Mouse (Mus musculus) neural tube, embryonic 13.5 days (tissue): ENCODE results near the gene Cers6. TPM values are rescaled to one million over a fixed set of nuclear protein-coding genes. Genes with fewer than 3 reads are reported as not detected.

Experiments used
- ATAC-seq: fragments of 200-750 bp; cut with Nextera tagmentation; 2 replicates; pipeline ENCODE4 v1.8.0; 2017; ENCODE audit warnings: low read depth, mild to moderate bottlenecking, moderate TSS enrichment, moderate library complexity
- H3K27ac ChIP-seq: fragments of 300-500 bp; sonication (generic); replicated peaks from 2 replicates; pipeline ENCODE4 v1.5.1; 2015; ENCODE audit warnings: moderate library complexity, mild to moderate bottlenecking, inconsistent platforms
- H3K27me3 ChIP-seq: fragments of 300-500 bp; sonication (generic); 2 replicates; pipeline ENCODE4 v1.6.1; 2015; ENCODE audit warnings: mild to moderate bottlenecking, inconsistent platforms
- H3K36me3 ChIP-seq: fragments of 300-500 bp; sonication (generic); 2 replicates; pipeline ENCODE4 v1.6.1; 2015; ENCODE audit warnings: mild to moderate bottlenecking, inconsistent platforms
- H3K4me1 ChIP-seq: fragments of 300-500 bp; sonication (generic); replicated peaks from 2 replicates; pipeline ENCODE4 v1.6.1; 2015; ENCODE audit warnings: inconsistent platforms
- H3K4me2 ChIP-seq: fragments of 300-500 bp; sonication (generic); 2 replicates; pipeline ENCODE4 v1.6.1; 2015; ENCODE audit warnings: inconsistent platforms, mild to moderate bottlenecking, moderate library complexity
- H3K4me3 ChIP-seq: fragments of 300-500 bp; sonication (generic); 2 replicates; pipeline ENCODE4 v1.5.1; 2015; ENCODE audit warnings: mild to moderate bottlenecking, inconsistent platforms
- H3K9ac ChIP-seq: fragments of 300-500 bp; sonication (generic); 2 replicates; pipeline ENCODE4 v1.6.1; 2015; ENCODE audit warnings: moderate library complexity, mild to moderate bottlenecking, inconsistent platforms
- H3K9me3 ChIP-seq: fragments of 300-500 bp; sonication (generic); 2 replicates; pipeline ENCODE4 v1.6.1; 2016; ENCODE audit warnings: inconsistent platforms
- WGBS: fragments of 180-500 bp; shearing (Covaris S2); methylation state at CpG from one replicate; pipeline ENCODE4 v1.1.7; 2015; 5-methylcytosine and 5-hydroxymethylcytosine counted together
- polyA plus RNA-seq: library from polyadenylated mRNA; unstranded; fragments of >200 nt; fragmentation: Nextera tagmentation; extraction: Ambion mirVana; gene quantifications from 2 replicates; pipeline ENCODE4 v1.2.1, GENCODE M21; 2015

Gene Cers6
- polyA plus RNA-seq, 1 experiment from 2014 or later, result 60.3 TPM

DNA sequence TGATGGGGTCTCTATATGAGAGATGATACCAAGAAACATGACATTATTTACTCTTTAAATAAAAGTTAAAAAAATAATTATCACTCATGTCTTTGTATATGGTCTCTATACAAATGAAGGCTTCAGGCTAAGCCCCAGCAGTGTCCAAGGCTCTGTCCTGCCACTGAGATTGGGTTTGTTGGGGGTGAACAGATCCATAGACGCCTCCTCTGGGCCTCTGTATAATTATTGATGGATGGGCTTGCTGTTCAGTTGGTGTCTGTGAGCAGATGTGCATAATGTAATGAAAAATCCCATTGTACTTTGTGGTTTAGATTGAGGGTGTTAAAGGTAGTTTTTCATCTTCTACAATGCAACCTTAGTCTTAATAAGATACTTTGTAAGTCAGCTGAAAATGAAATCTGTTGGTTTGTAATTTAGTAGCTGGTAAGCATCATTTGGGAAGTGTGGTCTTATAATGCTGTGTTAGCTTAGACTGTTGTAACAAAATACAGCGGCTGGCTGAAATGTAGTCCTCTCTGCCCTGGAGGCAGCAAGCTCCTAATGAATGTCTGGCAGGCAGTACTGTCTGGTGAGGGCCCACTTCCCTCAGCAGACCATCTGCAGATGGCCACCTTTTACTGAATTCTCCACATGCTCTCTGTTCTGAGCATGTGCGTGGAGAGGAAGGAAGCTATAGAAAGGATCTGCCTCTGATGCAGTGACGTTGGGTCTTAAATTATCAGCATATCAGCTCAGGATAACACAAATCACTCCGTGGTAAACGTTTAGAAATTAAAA lies 181.3 kb downstream of the Cers6 start:
- Histone ChIP-seq H3K4me1 (peaks cover 45% of the 10 kb centered on the region), H3K36me3 (no peaks in the 10 kb centered on the region), H3K4me2 (no peak overlapping the region), H3K4me3 (no peak overlapping the region), H3K9ac (0 out of 2 replicates have a peak overlapping the region, but pooled peaks have one; percentile 12), H3K27ac (peak overlapping the region; percentile 61), H3K9me3 (no peaks in the 10 kb centered on the region), H3K27me3 (no peaks in the 10 kb centered on the region)
- peak; percentile 71; the same call in 1 of the 2 replicates for ATAC-seq
- 22% methylated on average over 6 of the region's 6 CpGs for WGBS

DNA sequence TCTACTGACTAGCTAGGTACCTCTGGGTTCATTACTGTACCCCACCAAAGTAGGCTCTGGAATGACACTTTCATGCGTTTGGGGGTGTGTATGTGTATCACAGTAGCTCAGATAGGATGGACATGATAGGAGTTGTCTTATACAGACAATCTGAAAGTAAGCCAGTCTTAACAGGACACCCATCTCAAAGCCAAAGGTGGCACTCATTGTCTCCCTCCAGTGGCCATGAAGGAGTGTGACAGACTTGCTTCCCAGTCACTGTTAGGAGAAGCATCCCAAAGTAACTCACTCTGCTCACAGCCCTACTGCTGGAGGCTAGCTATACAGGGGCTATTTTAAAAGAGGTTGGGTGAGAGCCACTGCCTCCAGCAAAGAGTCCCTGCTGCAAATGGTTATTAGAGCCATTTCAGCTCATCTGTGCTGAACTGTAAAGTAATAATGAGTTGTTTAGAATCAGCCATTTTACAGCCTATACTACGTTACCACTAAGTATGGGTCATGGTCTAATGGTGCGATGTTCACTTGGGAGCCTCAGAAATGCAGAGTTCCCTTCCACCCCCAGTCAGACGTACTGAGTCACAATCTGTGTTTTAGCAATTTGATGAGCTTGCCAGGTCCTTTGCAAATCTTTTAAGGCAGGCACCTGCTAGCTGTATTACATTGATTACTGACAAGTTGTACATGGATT lies 182.3 kb downstream of the Cers6 start:
- WGBS, result 32% methylated on average over 4 of the region's 4 CpGs
- H3K9me3 ChIP-seq, result no peaks in the 10 kb centered on the region
- H3K27me3 ChIP-seq, result no peaks in the 10 kb centered on the region
- peak overlapping the region; percentile 61 for H3K27ac ChIP-seq
- H3K9ac ChIP-seq, result no peak overlapping the region
- no peaks in the 10 kb centered on the region for H3K36me3 ChIP-seq
- ATAC-seq, result peak; percentile 68
- no peak overlapping the region for H3K4me3 ChIP-seq
- H3K4me2 ChIP-seq, result no peak overlapping the region
- peaks cover 55% of the 10 kb centered on the region for H3K4me1 ChIP-seq

- 83% methylated on average over 4 of the region's 4 CpGs for WGBS
- Histone ChIP-seq H3K4me1 (peaks cover 73% of the 10 kb centered on the region), H3K4me3 (no peak overlapping the region), H3K27me3 (no peaks in the 10 kb centered on the region), H3K27ac (no peak overlapping the region), H3K4me2 (no peak overlapping the region), H3K36me3 (no peaks in the 10 kb centered on the region), H3K9me3 (no peaks in the 10 kb centered on the region), H3K9ac (no peak overlapping the region)
- ATAC-seq, result no peak
Measured at GRCm38 (mm10) chr2:69045926-69046325, 184.7 kb downstream of the Cers6 start.

GRCm38 (mm10) chr2:69047297-69047696 lies 186.1 kb downstream of the Cers6 start:
- 0 out of 2 replicates have a peak, but pooled peaks cover 4% of the 10 kb centered on the region for H3K36me3 ChIP-seq
- H3K4me3 ChIP-seq, result no peak overlapping the region
- no peaks in the 10 kb centered on the region for H3K9me3 ChIP-seq
- 68% methylated on average over 7 of the region's 7 CpGs for WGBS
- H3K4me2 ChIP-seq, result no peak overlapping the region
- H3K27ac ChIP-seq, result no peak overlapping the region
- no peak for ATAC-seq
- no peaks in the 10 kb centered on the region for H3K27me3 ChIP-seq
- peaks cover 71% of the 10 kb centered on the region for H3K4me1 ChIP-seq
- no peak overlapping the region for H3K9ac ChIP-seq

- Histone ChIP-seq H3K4me2 (no peak overlapping the region), H3K27me3 (no peaks in the 10 kb centered on the region), H3K36me3 (0 out of 2 replicates have a peak, but pooled peaks cover 4% of the 10 kb centered on the region), H3K27ac (no peak overlapping the region), H3K9me3 (no peaks in the 10 kb centered on the region), H3K9ac (no peak overlapping the region), H3K4me1 (peaks cover 66% of the 10 kb centered on the region), H3K4me3 (no peak overlapping the region)
- WGBS, result 54% methylated on average over 3 of the region's 3 CpGs
- no peak for ATAC-seq
Measured at GRCm38 (mm10) chr2:69047805-69048204, 186.6 kb downstream of the Cers6 start.

DNA sequence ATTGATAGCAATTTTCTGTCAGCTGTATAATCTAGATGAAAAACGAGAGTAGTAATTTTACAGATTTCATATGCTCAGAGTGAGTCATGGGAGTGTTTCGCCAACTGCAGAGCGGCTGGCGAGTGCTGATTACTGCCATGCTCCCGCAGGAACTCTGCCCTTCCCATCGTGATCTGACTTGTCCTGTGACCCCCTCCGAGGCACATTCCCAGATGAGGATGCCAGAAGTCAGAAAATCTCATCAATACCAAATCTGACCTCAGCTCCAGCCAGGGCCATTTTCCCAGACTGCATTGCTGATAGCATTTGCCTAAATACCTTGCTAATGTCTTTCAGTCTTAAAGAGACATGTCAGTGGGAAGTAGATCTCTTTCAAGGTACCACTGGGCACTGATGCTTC lies 187.9 kb downstream of the Cers6 start:
- WGBS, result 65% methylated on average over 7 of the region's 7 CpGs
- H3K4me3 ChIP-seq, result no peak overlapping the region
- no peak for ATAC-seq

GRCm38 (mm10) chr2:69050189-69050588 lies 188.9 kb downstream of the Cers6 start:
- Histone ChIP-seq H3K27ac (no peak overlapping the region), H3K4me2 (no peak overlapping the region), H3K4me3 (no peak overlapping the region), H3K27me3 (no peaks in the 10 kb centered on the region), H3K36me3 (0 out of 2 replicates have a peak, but pooled peaks cover 4% of the 10 kb centered on the region), H3K9ac (no peak overlapping the region), H3K4me1 (peaks cover 62% of the 10 kb centered on the region), H3K9me3 (no peaks in the 10 kb centered on the region)
- 66% methylated on average over 4 of the region's 4 CpGs for WGBS
- no peak for ATAC-seq

More for the DNA sequence above, 187.9 kb downstream of the Cers6 start:
- H3K27me3 ChIP-seq, result no peaks in the 10 kb centered on the region
- no peak overlapping the region for H3K9ac ChIP-seq
- peaks cover 67% of the 10 kb centered on the region for H3K4me1 ChIP-seq
- H3K36me3 ChIP-seq, result 0 out of 2 replicates have a peak, but pooled peaks cover 4% of the 10 kb centered on the region
- no peak overlapping the region for H3K4me2 ChIP-seq
- no peak overlapping the region for H3K27ac ChIP-seq
- H3K9me3 ChIP-seq, result no peaks in the 10 kb centered on the region

GRCm38 (mm10) chr2:69051596-69051995 lies 190.4 kb downstream of the Cers6 start:
- no peak overlapping the region for H3K4me2 ChIP-seq
- WGBS, result 38% methylated on average over 1 of the region's 1 CpGs

GRCm38 (mm10) chr2:69053210-69053858 lies 192.1 kb downstream of the Cers6 start:
- Histone ChIP-seq H3K9ac (no peak overlapping the region), H3K4me2 (no peak overlapping the region), H3K27ac (no peak overlapping the region), H3K9me3 (no peaks in the 10 kb centered on the region), H3K27me3 (no peaks in the 10 kb centered on the region), H3K4me1 (peaks cover 35% of the 10 kb centered on the region), H3K36me3 (0 out of 2 replicates have a peak, but pooled peaks cover 10% of the 10 kb centered on the region), H3K4me3 (no peak overlapping the region)
- ATAC-seq, result peak; percentile 57
- WGBS, result 26% methylated on average over 4 of the region's 4 CpGs

More at GRCm38 (mm10) chr2:69051596-69051995, 190.4 kb downstream of the Cers6 start:
- Histone ChIP-seq H3K4me3 (no peak overlapping the region), H3K9me3 (no peaks in the 10 kb centered on the region), H3K36me3 (0 out of 2 replicates have a peak, but pooled peaks cover 10% of the 10 kb centered on the region), H3K27ac (no peak overlapping the region), H3K4me1 (peaks cover 52% of the 10 kb centered on the region), H3K9ac (no peak overlapping the region), H3K27me3 (no peaks in the 10 kb centered on the region)
- ATAC-seq, result no peak

GRCm38 (mm10) chr2:69054279-69054678 lies 193.0 kb downstream of the Cers6 start:
- 50% methylated on average over 4 of the region's 4 CpGs for WGBS
- no peaks in the 10 kb centered on the region for H3K9me3 ChIP-seq
- H3K4me3 ChIP-seq, result no peak overlapping the region
- ATAC-seq, result peak; percentile 51; the same call in 1 of the 2 replicates
- H3K36me3 ChIP-seq, result 0 out of 2 replicates have a peak, but pooled peaks cover 10% of the 10 kb centered on the region
- no peak overlapping the region for H3K4me2 ChIP-seq
- H3K9ac ChIP-seq, result no peak overlapping the region
- H3K4me1 ChIP-seq, result peaks cover 29% of the 10 kb centered on the region
- H3K27me3 ChIP-seq, result no peaks in the 10 kb centered on the region
- H3K27ac ChIP-seq, result no peak overlapping the region

GRCm38 (mm10) chr2:69055174-69055573 lies 193.9 kb downstream of the Cers6 start:
- peaks cover 20% of the 10 kb centered on the region for H3K4me1 ChIP-seq
- ATAC-seq, result no peak
- H3K9ac ChIP-seq, result no peak overlapping the region
- WGBS, result 88% methylated on average over 6 of the region's 6 CpGs
- 0 out of 2 replicates have a peak, but pooled peaks cover 10% of the 10 kb centered on the region for H3K36me3 ChIP-seq
- no peaks in the 10 kb centered on the region for H3K9me3 ChIP-seq
- H3K27me3 ChIP-seq, result no peaks in the 10 kb centered on the region
- H3K27ac ChIP-seq, result no peak overlapping the region
- H3K4me3 ChIP-seq, result no peak overlapping the region
- H3K4me2 ChIP-seq, result no peak overlapping the region

- Histone ChIP-seq H3K4me2 (no peak overlapping the region), H3K4me3 (no peak overlapping the region), H3K9me3 (no peaks in the 10 kb centered on the region), H3K27ac (no peak overlapping the region), H3K36me3 (0 out of 2 replicates have a peak, but pooled peaks cover 2% of the 10 kb centered on the region), H3K27me3 (no peaks in the 10 kb centered on the region), H3K9ac (no peak overlapping the region), H3K4me1 (no peaks in the 10 kb centered on the region)
- no peak for ATAC-seq
Measured at GRCm38 (mm10) chr2:69061313-69061712, 200.1 kb downstream of the Cers6 start.
